Mouse (Mus musculus): Measurements from ENCODE around the gene Frmpd4.

The Frmpd4 gene

DNA sequence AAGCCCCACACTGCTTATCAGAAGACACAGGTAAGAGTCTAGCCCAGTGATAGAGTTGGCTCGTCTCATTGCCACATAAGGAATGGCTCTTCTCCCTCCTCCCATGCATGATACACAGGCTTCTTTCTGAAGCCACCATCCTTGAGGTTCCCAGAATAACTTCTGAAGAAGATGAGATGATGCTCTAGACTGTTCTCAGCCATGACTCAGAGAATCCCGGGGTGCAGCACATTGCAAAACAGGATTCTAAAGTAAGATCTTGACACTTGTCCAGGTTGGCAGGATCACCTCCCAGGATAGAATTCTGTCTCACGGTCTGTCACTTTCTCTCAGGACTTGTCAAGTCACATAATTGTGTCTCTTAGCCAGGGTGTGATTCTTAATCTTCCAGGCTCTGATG, 1024.2 kb downstream of the Frmpd4 start:
- DNase-seq (ENCODE audit: low spot score): no peak

DNA sequence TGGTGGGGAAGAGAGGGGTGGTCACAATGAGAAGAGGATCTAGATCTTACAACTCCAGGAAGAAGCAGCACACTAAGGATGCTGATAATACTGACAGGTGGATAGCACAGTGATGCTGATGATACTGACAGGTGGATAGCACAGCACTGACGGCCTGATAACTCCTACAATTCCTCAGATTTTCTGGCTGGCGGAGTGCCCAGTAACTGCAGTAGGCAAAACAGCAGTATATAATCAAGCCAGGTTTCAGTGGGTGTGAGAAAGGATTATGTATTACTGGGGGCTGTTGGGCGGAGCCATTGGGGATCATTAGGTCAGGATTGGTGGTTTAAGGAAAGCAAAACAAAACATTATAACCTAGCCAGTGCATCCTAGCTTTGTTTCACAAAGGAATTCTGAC, 1053.9 kb downstream of the Frmpd4 start:
- DNase-seq (ENCODE audit: low spot score): no peak

DNA sequence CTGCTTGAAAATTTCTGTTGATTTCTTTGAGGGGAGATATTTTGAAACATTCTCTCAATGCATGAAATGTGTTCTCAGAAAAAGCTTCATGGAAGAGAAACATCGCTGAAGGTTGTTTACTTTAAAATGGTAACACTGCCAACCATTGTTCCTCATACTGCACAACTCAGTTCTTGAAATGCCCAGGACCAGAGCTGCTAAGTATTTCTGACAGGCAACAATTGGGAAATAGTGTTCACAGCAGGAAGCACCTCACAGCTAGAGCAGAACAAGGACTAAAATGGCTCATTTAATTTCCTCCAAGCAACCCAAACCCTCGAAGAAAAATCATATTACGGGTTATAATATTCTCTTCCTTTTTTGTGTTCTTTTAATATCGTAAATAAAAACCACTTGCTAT, 1054.5 kb downstream of the Frmpd4 start:
- no peak for DNase-seq (ENCODE audit: low spot score)

DNA sequence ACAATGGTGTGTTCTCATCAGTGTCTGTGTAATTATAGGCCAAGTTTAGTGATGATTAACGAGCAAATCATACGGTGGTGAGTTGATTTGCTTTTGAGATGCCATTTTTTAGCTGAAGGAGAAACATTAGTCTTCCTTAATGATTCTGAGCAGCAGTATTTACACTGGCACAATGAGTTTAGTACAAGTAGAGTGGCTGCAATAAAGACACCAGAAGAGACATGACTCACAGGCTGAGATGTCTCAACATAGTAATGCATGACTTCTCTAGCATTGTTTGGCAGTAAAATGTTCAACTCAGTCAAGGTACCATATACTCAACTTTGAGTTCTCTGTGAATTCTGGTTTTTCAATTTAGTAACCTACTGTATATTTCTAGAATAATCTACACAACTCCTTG, 1058.6 kb downstream of the Frmpd4 start:
- no peak for DNase-seq (ENCODE audit: low spot score)

DNA sequence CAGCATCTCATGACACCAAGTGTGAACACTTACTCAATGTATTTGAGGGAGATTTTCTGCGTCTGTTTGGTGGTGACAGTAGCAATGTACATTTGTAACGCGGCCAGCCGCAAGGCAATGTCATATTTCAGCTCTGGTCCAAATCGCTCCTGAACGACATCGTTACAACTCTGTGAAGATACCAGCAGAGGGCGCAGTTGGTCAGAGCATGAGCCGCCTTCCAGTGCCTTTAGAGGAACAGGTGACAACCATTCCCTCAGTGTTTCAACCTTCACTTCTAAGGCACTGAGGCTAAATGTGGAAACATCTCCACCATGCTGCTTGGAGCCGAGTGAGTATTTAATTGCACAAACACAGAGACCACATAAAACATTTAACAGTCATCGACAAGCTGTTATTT, 1079.3 kb downstream of the Frmpd4 start:
- no peak for DNase-seq (ENCODE audit: low spot score)

DNA sequence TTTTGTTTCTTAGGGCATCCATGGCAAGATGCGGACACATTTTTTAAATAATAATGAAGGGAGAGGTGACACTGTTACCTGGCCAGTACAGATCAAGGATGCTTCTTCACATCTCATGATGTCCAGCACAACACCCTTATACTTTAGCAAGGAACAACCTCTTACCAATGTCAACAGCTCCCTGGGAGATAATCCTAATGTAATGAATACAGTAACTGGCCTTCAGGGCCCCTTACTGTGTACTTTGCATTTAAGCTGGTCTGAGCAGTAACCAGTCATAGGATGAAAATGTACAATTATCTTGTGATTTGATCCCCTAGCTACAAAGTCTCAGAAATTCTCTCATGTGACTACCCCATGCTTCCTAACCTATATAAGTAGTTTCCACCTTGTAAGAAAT, 1084.8 kb downstream of the Frmpd4 start:
- no peak for DNase-seq (ENCODE audit: low spot score)

DNA sequence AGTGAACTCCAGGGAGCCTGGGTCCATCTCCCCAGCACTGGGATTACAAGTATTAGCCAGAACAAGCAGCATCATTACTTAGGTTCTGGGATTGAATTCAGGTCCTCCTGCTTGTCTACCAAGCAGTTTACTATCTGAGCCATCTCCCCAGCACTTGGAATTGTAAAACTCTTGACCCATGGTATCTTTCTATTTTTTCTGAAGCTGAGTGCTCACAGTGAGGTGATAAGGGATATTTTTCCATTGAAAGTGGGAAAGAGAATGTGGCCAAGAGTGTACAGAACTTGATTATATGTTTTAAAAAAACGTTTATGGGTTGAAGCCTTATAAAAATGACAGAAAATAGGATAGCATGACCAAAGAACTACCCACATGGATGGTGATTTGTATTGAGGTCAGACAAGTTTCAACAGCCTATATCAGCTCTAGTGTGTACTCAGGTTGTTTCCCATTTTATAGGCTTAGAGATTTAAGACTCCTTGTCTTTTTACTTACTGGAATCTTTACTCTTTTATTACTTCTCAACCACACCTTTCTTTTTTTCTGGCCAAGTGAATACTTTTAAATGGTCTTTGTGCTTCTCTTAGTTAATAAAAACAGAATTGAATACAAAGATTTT, 1085.3 kb downstream of the Frmpd4 start:
- no peak for DNase-seq (ENCODE audit: low spot score)

DNA sequence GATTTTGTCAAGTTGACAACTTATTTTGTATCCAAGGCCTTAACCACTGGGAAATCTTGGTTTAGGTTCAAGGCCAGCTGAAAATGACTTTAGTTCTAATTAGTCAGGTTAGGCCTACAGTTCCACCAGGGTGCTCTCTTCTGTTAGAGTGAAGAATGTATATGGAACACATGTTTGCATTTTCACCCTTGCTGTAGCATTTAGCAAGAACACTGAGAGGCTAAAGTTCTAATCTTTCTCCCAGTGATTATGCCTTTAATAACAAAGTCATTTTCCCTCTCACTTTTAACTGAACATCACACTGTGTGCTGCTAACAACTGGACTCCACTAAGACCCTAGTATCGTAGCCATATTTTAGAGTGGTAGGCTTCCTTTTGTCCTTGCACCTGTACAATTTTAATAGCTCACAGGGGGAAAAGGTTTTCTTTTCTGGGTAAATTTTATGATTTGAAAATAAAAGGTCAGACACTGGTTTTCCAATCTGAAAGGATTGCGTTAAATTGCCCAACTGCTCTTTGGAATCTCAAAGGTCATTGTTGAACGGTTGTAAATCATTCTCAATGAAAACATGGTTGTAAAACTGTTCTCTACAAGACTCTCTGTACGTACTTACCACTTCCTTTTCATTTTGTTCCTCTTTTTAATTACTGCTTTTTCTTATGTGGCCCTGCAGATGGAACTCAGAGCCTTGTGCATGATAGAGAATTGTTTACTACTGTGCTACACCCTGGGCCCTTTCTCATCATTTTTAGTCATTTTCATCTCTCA, 1093.4 kb downstream of the Frmpd4 start:
- DNase-seq (ENCODE audit: low spot score): no peak

DNA sequence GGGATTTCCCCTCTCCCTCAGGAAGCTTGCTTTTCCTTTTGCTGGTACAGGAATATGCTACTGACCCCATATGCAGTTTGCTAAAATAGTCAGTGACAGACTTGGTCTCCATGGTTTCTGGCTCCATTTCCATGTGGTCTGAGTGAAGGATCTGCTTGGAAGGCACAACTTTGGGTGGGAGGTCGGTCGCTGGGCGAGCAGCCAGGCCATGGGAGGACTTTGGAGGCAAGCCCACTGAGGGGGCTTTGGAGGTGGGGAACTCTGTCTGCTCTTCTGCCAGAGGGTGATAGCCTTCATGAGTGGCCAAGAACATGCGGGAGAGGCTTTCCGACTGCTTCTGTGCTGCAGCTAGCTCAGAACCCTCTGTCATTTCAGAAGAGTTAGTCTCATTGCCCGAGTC, 1099.4 kb downstream of the Frmpd4 start:
- DNase-seq (ENCODE audit: low spot score): no peak

DNA sequence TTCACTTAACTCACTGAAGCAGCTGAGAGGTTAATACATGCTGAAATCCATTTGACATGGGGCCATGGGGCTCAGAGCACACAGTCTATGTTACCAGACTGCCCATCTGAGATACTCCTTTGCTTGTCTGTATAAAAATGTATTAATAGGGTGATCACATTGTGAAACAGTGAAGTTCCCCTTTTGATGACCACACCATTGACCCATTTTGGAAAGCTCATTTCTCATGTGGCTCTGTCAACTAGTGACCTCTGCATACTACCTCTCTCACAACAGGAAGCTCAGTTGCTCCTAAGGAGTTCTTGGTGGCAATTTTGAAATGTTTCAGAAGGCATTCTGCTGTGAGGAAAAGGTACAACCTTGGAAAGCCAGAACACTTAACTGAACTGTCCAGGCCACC, 1142.1 kb downstream of the Frmpd4 start:
- no peak for DNase-seq (ENCODE audit: low spot score)

DNA sequence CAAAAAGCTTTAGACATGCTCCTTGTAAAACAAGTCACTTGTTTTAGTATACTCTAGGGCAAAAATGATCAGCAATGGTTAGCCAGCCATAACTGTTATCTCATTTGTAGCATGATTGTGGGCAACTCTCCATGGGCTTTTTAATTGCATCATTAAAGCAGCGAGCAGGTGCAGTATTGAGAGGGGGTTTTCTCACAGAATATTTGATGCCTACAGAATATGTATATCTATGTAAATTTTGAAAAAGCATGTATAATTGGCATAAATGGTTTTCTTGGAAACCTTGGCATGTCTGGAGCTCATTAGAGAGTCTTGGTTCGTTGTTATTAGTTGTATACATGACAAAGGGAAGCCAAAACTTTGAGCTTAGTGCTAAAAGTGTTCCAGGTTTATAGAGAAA, 1143.1 kb downstream of the Frmpd4 start:
- no peak for DNase-seq (ENCODE audit: low spot score)

Measured in spleen, adult 12 weeks (tissue).